Mouse (Mus musculus): Measurements from ENCODE around the gene Elof1.

The Elof1 gene

DNA sequence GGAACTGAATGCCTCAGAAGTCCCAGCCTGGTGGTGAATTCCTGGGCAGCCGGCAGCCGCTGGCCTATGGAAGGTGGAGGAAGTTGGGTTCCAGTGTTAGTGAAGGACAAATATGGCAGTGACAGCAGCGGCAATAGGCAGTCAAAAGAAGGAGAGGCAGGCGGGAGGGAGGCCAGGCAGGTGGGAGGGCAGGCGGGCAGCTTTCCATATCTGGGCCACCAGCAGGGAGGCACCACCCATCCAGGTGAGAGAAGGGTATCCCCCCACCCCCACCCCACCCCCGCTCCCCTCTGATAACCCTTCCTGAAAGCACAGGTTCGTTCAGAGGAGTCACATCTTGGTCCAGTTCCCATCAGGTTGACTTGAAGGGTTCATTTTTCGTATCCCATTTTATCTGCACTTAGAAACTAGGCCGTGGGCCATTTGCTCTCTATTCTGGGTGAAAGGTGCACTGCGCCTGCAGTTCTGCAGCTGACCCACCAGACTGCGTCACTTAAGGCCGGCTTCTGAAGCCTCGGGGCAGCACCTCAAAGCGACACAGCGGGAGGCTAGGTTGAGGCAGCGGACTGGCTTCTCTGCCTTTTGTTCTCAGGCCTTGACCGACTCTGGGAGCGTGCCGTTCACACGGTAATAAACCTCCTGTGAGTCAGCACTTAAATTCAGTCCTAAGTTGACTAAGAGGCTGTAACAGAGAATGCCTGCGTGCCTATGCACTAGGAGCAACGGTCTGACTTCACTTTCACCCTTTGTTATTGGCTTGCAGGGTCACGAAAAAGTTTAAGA is 20.0 kb upstream of the Elof1 start:
- DNase-seq (ENCODE audit: low read depth, low spot score): no peak

DNA sequence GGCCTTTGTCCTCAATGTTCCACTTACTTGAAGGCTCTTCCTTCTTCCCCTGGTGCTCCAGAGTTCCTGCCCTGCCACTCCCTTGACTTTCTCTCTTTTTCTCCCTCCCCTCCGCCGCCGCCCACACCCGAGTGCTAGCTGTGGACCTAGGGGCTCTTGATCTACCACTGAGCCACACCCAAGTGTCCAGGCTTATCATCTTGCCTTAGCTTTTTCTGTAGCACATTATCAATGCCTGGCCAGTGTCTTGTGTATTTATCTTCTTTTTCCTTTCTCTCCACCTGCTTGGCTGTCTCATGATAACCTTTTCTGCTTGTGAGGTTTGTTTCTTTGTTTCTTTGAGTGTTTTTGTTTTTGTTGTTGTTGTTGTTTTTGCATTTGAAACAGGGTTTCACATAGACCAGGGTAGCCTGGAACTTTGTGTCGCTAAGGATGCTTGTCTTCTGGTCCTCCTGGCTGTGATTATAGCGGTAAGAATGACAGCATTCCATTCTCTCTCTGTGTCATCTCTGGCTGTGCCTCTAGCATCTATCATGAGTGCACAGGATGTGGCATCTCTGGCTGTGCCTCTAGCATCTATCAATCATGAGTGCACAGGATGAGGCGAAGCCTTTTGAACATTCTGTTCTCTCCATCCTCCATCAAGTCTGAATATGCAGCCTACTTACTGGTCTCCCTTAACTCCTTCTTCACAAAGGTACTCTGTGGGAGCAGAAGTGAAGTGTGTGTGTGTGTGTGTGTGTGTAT is 18.8 kb upstream of the Elof1 start, which contains the start of gene Acp5:
TSS of gene Acp5 (minus strand) at position 68 of the 747 bp plus-strand sequence.
- DNase-seq (ENCODE audit: low read depth, low spot score): no peak

GRCm38 (mm10) chr9:22134988-22135643 is 18.1 kb upstream of the Elof1 start:
- DNase-seq (ENCODE audit: low read depth, low spot score): no peak

DNA sequence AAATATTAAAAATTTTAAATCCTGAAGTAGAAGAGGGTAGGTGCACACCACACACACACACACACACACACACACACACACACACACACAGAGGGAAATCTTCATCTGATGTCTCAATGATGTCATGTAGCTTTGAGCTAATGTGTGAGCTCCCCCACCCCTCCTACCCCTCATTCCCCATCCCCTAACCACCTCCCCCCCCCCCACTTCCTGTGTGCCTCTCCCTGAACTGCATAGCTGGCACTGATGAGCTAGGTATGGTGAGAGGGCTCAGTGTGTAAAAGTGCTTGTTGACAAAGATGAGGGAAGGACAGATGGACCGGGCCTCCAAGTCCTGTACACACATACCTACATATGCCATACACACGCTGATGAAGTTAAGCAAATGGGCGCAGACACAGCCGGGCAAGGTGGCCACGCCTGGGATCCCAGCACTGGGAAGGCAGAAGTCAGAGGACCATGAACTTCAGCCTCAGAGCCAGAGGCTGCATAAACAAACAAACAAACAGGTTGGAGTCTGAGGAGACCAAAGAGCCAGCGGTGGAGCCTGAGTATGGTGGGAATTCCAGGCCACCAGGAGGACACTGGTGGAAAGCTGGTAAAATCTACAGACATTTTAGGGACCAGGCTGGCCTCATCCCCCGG is 17.4 kb upstream of the Elof1 start:
- DNase-seq (ENCODE audit: low read depth, low spot score): no peak

GRCm38 (mm10) chr9:22132220-22132619 is 15.2 kb upstream of the Elof1 start:
- DNase-seq (ENCODE audit: low read depth, low spot score): no peak

DNA sequence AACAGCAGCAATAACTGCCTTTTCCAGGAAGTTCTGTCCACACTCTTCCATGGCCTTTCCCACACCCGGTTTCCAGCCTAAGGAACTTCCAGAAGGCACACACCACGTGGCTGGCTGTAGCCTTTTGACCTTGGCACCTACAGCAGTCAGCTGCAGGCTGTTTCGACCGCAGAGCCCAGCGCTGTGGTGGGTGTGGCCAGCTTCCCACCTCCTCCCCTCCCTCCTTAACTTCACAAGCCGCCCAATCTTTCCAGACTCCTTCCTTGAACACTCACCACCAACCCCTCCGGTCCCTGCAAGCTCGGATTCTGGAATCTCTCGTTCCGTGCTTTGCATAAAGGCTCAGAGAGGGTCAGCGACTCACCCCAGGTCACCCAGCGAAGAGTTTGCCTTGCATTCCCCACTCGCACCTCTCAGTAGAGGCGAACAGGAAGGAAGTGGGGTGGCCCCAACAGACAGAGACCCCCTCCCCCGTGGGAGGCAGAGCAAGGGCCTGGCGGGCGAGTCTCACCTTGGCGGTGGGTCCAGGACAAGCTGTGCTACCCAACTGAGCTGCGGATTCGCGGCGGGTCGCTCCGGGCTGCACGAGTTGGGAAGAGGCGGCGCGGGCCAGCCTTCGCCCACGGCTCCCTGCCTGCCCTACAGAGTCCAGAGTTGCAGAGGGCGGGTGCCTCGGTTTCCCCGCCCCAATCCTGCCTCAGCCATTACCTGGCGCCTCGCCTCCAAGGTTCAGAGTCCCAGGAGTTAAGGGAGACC is 14.4 kb upstream of the Elof1 start:
- no peak for DNase-seq (ENCODE audit: low read depth, low spot score)

DNA sequence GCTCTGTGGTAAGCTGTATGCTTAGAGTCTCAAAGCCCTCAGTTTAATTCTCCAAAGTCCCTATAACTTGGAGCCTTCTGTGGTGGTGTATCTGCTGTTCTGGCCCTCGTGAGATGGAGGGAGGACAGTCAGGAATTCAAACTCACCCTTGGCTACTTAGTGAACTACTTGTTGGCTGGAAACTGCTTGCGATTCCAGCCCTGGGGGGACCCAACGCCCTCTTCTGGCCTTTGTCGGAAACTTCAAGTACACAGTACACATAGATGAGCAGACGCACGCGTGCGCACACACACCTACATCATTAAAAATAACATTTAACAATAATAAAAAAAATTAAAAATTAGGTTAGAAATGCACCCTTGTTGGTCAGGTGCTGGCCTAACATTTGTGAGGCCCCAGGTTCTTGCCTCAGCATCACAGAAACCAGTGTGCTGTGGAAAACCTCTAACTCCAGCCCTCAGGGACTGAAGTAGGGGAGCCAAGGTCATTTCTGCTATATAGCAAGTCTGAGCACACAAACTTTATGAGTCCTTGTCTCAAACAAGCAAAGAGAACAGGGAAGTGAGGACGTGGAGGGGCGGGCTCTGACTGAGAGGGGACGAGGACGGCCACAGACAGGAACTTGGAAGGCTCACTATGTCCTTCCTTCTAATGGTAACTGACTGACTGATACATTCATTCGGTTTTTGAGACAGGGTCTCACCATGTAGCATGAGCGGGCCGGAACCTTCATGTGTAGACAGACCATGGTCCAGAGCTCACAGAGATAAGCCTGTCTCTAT is 8.5 kb upstream of the Elof1 start:
- DNase-seq (ENCODE audit: low read depth, low spot score): no peak

GRCm38 (mm10) chr9:22124169-22124568 is 7.2 kb upstream of the Elof1 start:
- DNase-seq (ENCODE audit: low read depth, low spot score): no peak

- DNase-seq (ENCODE audit: low read depth, low spot score): no peak
Measured at GRCm38 (mm10) chr9:22123069-22123609, 6.2 kb upstream of the Elof1 start.

GRCm38 (mm10) chr9:22122005-22122404 is 5.0 kb upstream of the Elof1 start:
- no peak for DNase-seq (ENCODE audit: low read depth, low spot score)

GRCm38 (mm10) chr9:22121545-22121944 is 4.6 kb upstream of the Elof1 start:
- no peak for DNase-seq (ENCODE audit: low read depth, low spot score)

GRCm38 (mm10) chr9:22119543-22119942 is 2.6 kb upstream of the Elof1 start:
- DNase-seq (ENCODE audit: low read depth, low spot score): peak; percentile 55

DNA sequence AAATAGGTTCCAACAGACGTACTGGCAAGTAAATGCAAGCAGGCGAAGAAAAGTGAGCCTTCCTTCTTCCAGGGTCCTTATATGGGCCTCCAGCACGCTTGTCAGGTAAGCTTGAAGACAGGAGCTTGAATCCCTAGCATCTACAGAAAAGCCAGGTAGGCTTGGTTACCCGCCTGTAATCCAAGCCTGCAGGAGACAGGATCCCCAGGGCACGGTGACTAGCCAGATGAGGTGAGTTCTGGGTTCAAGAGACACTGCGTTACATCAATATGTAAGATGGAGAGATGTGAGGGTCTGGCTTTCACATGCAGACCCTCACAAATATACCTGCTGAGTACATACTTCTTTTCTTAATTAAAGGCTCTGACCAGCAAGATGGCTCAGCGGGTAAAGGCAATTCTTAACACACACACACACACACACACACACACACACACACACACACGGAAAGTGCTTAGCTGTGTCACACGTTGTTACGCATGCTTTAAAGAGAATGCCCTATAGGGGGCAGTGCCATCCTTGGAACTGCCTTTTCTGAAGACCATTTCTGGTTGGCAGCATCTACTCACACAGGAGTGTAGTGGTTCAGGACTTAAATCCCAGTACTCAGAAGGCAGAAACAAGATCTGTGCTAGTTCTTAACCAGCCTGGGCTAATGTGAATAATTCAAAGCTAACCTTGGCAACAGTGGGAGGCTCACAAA is 933 bp upstream of the Elof1 start:
- peak; percentile 71 for DNase-seq (ENCODE audit: low read depth, low spot score)

DNA sequence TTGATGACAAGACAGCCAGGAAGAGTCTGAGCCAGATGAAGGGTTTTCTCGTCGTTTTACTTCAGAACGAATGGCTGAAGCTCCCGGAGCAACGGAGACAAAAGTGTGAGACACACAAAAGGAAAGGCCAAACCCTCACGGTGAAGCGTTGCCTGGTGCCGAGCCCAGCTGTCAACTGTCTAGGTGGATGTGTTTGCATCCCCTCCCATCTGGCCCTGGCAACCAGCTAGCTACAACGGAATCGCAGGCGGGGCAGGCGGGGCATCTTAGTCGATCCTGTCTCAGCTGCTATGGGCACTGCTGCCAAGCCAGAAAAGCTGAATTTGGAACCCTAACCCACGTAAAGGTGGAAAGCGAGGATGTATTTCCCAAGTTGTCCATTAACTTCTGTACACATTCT is 886 bp downstream of the Elof1 start:
- DNase-seq (ENCODE audit: low read depth, low spot score): no peak

DNA sequence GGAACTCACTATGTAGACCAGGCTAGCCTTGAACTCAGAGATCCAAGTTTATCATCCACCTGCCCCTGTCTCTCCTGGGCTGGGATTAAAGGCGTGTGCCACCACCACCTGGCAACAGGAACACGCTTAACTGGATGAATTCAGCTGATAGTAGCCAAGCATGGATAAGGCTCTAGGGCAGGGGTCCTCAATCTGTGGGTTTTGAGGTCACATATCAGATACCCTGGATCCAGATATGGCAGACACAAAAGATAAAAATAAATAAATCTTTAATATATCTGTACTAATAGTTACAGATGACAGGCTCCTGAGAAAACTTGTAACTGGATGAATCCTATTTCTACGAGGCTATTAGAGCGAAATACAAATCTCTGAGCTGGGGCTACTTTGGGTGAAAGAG is 1.3 kb downstream of the Elof1 start:
- no peak for DNase-seq (ENCODE audit: low read depth, low spot score)

- DNase-seq (ENCODE audit: low read depth, low spot score): no peak
Measured at GRCm38 (mm10) chr9:22108194-22108593, 8.8 kb downstream of the Elof1 start.

- DNase-seq (ENCODE audit: low read depth, low spot score): no peak
Measured at GRCm38 (mm10) chr9:22099922-22100321, 17.1 kb downstream of the Elof1 start.

DNA sequence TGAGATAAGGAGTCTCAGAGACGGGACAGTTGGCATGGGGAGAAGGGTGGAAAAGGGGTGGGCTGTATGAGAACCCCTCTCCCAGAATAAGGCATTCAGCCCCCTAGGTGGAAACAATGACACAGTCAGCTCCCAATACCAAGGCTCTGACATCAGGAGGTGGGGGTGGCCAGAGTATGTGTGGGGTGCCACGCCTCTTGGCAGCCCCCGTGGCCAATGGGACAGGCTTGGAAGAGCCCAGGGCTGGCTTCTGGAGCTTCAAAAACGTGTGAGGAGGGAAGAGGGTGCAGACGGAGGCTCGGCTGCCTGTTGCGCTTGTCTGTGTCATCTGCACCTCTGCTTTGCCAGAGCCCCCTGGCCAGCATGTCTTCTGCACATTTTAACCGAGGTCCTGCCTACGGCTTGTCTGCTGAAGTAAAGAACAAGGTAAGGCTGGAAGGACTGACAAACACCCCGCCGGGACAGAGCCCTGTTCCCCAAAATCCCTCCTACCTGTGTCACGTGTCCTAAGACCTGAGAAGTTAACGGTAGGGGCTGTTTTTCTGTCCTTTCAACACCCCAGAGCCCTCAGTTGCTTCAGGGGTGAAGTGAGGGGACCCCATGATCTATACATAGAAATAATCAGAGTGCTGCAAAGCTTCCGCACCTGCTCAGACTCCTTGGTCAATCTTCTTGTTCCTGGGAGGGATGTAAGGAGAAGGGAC is 17.8 kb downstream of the Elof1 start, which contains the start of gene Cnn1:
TSS of gene Cnn1 (plus strand) at position 224 of the 704 bp plus-strand sequence.
- DNase-seq (ENCODE audit: low read depth, low spot score): no peak

GRCm38 (mm10) chr9:22095854-22096307 is 21.1 kb downstream of the Elof1 start:
- DNase-seq (ENCODE audit: low read depth, low spot score): no peak

Measured in telencephalon, adult 2 months (tissue).